Mouse (Mus musculus): ENCODE results near the gene Siah1b.

The Siah1b gene

GRCm38 (mm10) chrX:164076040-164076775 lies at the start of gene Siah1b:
Siah1b (minus strand) TSS chrX:164076493.
- peak; percentile 90 for DNase-seq

- DNase-seq = no peak
Observed at GRCm38 (mm10) chrX:164123942-164124341, 47.6 kb upstream of the Siah1b start.

- DNase-seq = no peak
Observed at GRCm38 (mm10) chrX:164113744-164114143, 37.5 kb upstream of the Siah1b start.

GRCm38 (mm10) chrX:164111146-164111545 lies 34.9 kb upstream of the Siah1b start:
- DNase-seq = no peak

GRCm38 (mm10) chrX:164102656-164103055 lies 26.4 kb upstream of the Siah1b start:
- no peak for DNase-seq

GRCm38 (mm10) chrX:164102198-164102597 lies 25.9 kb upstream of the Siah1b start:
- no peak for DNase-seq

GRCm38 (mm10) chrX:164101483-164101882 lies 25.2 kb upstream of the Siah1b start:
- no peak for DNase-seq

- no peak for DNase-seq
Observed at GRCm38 (mm10) chrX:164095838-164096237, 19.5 kb upstream of the Siah1b start.

GRCm38 (mm10) chrX:164093435-164093834 lies 17.1 kb upstream of the Siah1b start:
- DNase-seq = no peak

- DNase-seq = no peak
Observed at GRCm38 (mm10) chrX:164092300-164093169, 16.2 kb upstream of the Siah1b start.

GRCm38 (mm10) chrX:164089916-164090315 lies 13.6 kb upstream of the Siah1b start:
- no peak for DNase-seq

- no peak for DNase-seq
Observed at GRCm38 (mm10) chrX:164088582-164088981, 12.3 kb upstream of the Siah1b start, which contains the start of gene Cltrn. Cltrn (plus strand) TSS chrX:164088830.

- no peak for DNase-seq
Observed at GRCm38 (mm10) chrX:164082030-164082429, 5.7 kb upstream of the Siah1b start.

GRCm38 (mm10) chrX:164068968-164069367 lies 7.3 kb downstream of the Siah1b start:
- DNase-seq = no peak

- peak; percentile 83 for DNase-seq
Observed at GRCm38 (mm10) chrX:164066185-164066584, 10.1 kb downstream of the Siah1b start.

- DNase-seq = no peak
Observed at GRCm38 (mm10) chrX:164059070-164059469, 17.2 kb downstream of the Siah1b start.

GRCm38 (mm10) chrX:164058523-164058922 lies 17.8 kb downstream of the Siah1b start:
- no peak for DNase-seq

GRCm38 (mm10) chrX:164055726-164056125 lies 20.6 kb downstream of the Siah1b start:
- DNase-seq = no peak

GRCm38 (mm10) chrX:164046736-164047135 lies 29.6 kb downstream of the Siah1b start:
- DNase-seq = no peak

GRCm38 (mm10) chrX:164042069-164042468 lies 34.2 kb downstream of the Siah1b start:
- DNase-seq = no peak

- DNase-seq = no peak
Observed at GRCm38 (mm10) chrX:164038882-164039281, 37.4 kb downstream of the Siah1b start.

- no peak for DNase-seq
Observed at GRCm38 (mm10) chrX:164035931-164036330, 40.4 kb downstream of the Siah1b start.

GRCm38 (mm10) chrX:164035401-164035800 lies 40.9 kb downstream of the Siah1b start:
- DNase-seq = no peak

- DNase-seq = no peak
Observed at GRCm38 (mm10) chrX:164032526-164032925, 43.8 kb downstream of the Siah1b start.

All from lung, postnatal 14 days (tissue).